Mouse (Mus musculus) spleen, adult 2 months (tissue): ENCODE measurements at regions not wholly inside any gene's neighbourhood (a gene's known extent, or its start where the extent isn't known, plus 50 kb on each side); places are given as distances from the start of the nearest gene placed in this dataset.

Experiments used
- CTCF ChIP-seq: fragments of 200-500 bp; IDR thresholded peaks from 2 replicates; pipeline ENCODE4 v1.5.1; 2011; ENCODE audit warnings: mild to moderate bottlenecking, inconsistent platforms; ENCODE audit not compliant: insufficient read depth, insufficient read length, insufficient replicate concordance; ENCODE audit errors: extremely low read depth
- POLR2A ChIP-seq: fragments of 200-500 bp; IDR thresholded peaks from 2 replicates; pipeline ENCODE4 v1.6.1; 2011; ENCODE audit warnings: low read depth, low read length, inconsistent platforms

DNA sequence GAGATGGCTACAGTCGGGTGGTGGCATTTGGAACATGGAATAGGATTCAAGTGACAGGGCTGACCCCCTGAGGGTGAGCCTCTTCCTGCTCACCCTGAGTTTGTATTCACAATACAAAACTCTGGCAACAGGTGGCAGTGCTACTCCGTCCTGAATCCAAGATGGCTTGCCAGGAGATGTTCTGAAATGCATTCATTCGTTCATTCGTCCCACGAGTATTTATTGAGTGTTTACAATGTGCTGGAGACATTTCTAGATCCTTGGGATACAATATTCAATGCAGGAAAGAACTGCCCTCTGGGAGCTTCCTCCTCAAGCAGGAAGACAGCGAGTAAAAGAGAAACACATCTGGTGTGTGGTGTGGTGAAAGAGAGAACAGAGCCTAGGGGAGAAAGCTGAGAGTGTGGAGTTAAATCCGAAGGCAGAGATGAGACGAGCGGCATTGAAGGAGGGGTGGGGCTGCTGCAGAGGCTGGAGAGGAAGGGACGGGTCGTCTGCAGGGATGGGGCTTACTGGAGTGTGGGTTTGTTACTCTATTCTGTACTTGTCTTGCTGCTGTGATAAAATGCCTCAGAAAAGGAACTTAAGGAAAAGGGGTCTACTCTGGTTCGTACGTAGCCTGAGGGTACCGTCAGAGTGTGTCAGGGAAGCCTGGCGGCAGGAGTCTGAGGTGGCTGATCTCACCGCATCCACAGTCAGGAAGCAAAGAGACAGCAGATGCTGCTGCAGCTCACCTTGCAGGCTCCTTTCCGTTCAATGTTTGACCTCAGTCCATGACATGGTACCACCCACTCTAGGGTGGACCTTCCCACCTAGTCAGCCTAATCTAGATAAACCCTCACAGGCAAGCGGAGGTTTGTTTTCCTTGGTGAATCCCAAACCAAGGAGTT lies 125.9 kb upstream of the Haao start:
- TF ChIP-seq POLR2A (no peak), CTCF (peak; percentile 56; the same call in 1 of the 2 replicates)
